Mouse (Mus musculus) hematopoietic stem cell, adult 5-6 weeks (primary cell): ENCODE data around the gene Dock6. TPM values are rescaled to one million over a fixed set of nuclear protein-coding genes. Genes with fewer than 3 reads are reported as not detected.
A peak's percentile ranks its signal among the peaks of the same experiment; 100 is the strongest.

Experiments
- ATAC-seq, 2 experiments: fragments of 125-278 bp in 1 of 2; replicated peaks in 1 of 2; 2 replicates each; pipeline ENCODE4 v1.8.0; 2016 to 2017; ENCODE audit warnings: inconsistent platforms in 2 of 2, mild to moderate bottlenecking in 2 of 2, moderate number of reproducible peaks in 2 of 2, low read depth in 1 of 2, moderate TSS enrichment in 1 of 2; ENCODE audit not compliant: low FRiP score in 2 of 2, poor library complexity in 2 of 2, severe bottlenecking in 2 of 2, insufficient read depth in 1 of 2, low TSS enrichment in 1 of 2
- total RNA-seq: library from RNA; stranded (forward); fragments of 172-1452, 232-1000 nt; gene quantifications from 2 replicates; pipeline ENCODE4 v1.2.3, GENCODE M21; 2017

Dock6 gene
- total RNA-seq, 1 experiment from 2014 or later, result 6.1 TPM

GRCm38 (mm10) chr9:21851084-21851483 lies 1.4 kb downstream of the Dock6 start:
- no peak for ATAC-seq

GRCm38 (mm10) chr9:21849691-21850677 lies 2.5 kb downstream of the Dock6 start:
- no peak for ATAC-seq

GRCm38 (mm10) chr9:21847926-21848325 lies 4.5 kb downstream of the Dock6 start:
- ATAC-seq, result no peak

- no peak for ATAC-seq
Observed at GRCm38 (mm10) chr9:21847425-21847824, 5.0 kb downstream of the Dock6 start.

GRCm38 (mm10) chr9:21846755-21847341 lies 5.6 kb downstream of the Dock6 start:
- ATAC-seq, result no peak

GRCm38 (mm10) chr9:21845381-21846080 lies 6.9 kb downstream of the Dock6 start:
- ATAC-seq, result no peak

- no peak for ATAC-seq
Observed at GRCm38 (mm10) chr9:21843086-21843485, 9.3 kb downstream of the Dock6 start.

GRCm38 (mm10) chr9:21842391-21842790 lies 10.0 kb downstream of the Dock6 start:
- no peak for ATAC-seq

- no peak for ATAC-seq
Observed at GRCm38 (mm10) chr9:21841340-21841739, 11.1 kb downstream of the Dock6 start.

- ATAC-seq, result peak; percentile 70 to 83
Observed at GRCm38 (mm10) chr9:21840115-21840787, 12.2 kb downstream of the Dock6 start.

GRCm38 (mm10) chr9:21837690-21838089 lies 14.7 kb downstream of the Dock6 start:
- ATAC-seq, result no peak

- ATAC-seq, result peak in 1 of 2 experiments; percentile 12; a peak in 1 of 4 replicates
Observed at GRCm38 (mm10) chr9:21835258-21835912, 17.1 kb downstream of the Dock6 start, which contains the start of gene Angptl8. Gene Angptl8, plus strand, starts transcription at chr9:21835510.

- no peak for ATAC-seq
Observed at GRCm38 (mm10) chr9:21831558-21832240, 20.7 kb downstream of the Dock6 start.

- ATAC-seq, result no peak
Observed at GRCm38 (mm10) chr9:21830936-21831335, 21.5 kb downstream of the Dock6 start.

GRCm38 (mm10) chr9:21830461-21830850 lies 22.0 kb downstream of the Dock6 start:
- ATAC-seq, result no peak

GRCm38 (mm10) chr9:21829834-21830460 lies 22.5 kb downstream of the Dock6 start:
- no peak for ATAC-seq
